Mouse (Mus musculus) urinary bladder, postnatal 10 days (tissue): ENCODE measurements around the gene Il12b.
"Not testable (repeated sequence)": the region's sequence is repeated elsewhere in the genome, so short reads cannot be mapped to it uniquely, and the experiment has no call there.

Source experiments
- DNase-seq: peaks from one replicate; pipeline ENCODE4 v3.0.0; 2022; ENCODE audit warnings: low spot score

The Il12b gene

DNA sequence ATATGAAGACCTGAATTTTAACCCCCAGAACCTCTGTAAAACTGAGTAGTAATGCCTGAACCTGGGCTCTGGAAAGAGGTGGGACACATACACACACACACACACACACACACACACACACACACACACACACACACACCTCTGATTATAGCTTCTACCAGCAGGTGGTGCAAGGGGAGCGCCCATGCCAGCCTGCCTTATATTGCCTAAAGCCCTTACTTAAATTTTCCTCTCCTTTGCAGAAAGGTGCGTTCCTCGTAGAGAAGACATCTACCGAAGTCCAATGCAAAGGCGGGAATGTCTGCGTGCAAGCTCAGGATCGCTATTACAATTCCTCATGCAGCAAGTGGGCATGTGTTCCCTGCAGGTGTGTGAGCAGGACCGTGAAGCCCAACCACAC, 12.4 kb downstream of the Il12b start:
- DNase-seq = no peak

GRCm38 (mm10) chr11:44413371-44413770, 13.5 kb downstream of the Il12b start:
- no peak for DNase-seq

DNA sequence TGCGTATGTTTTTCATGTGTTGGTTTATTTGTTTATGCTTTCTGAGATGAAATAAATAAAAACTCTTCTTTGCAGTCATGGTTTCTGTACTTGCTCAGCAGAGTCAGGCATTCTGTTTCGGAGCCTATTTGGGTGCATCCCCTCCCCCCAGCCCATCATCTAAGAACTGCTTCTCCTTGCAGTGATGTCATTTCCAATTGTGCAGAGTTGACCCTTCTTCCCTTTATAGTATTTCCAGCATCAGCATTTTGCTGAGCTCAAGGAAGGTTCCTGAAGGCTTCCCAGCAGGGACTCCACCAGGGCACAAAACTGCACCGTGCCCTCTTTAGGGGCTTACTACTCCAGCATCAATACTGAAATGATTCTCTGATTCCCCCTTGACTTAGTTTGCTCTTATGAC, 14.7 kb downstream of the Il12b start:
- no peak for DNase-seq

DNA sequence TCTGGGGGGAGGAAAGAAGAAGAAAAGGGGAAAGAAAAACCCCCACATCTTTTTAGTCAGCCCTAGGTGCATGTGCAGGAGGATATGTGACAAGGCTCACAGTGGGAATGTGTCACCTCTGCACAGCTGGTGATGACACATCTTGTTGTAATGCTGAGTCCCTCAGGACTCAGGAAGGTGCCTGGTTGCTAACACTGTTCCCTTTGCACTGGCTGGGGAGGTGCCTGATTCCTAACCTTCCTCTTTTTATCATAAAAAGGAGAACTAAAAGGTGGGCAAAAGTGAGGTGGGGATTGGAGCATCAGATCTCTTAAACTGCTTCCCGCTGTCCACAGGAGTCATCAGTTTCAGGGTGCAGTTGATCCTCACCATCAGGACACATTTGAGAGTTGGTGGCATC, 17.5 kb downstream of the Il12b start:
- no peak for DNase-seq

GRCm38 (mm10) chr11:44422337-44423111, 22.7 kb downstream of the Il12b start:
- DNase-seq = no peak

- DNase-seq = no peak
Measured at GRCm38 (mm10) chr11:44423261-44423660, 23.4 kb downstream of the Il12b start.

DNA sequence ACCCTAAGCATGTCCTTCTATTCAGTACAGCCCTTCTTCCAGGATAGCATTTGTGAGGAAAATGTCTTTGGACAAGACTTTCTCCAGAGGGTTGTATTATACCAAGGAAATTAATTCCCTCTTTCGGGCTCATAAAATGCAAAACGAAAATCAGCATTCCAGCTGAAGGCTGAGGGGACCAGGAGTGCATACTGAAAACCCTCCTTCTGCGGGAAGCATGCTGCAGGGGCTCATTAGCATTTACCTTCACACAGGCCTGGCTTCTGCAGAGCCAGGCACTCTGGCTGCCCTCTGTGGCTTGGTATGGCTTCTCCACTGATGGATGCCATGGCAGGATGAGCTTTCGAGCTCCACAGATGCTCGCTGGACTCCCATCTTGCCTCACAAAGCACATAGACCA, 24.1 kb downstream of the Il12b start:
- no peak for DNase-seq

DNA sequence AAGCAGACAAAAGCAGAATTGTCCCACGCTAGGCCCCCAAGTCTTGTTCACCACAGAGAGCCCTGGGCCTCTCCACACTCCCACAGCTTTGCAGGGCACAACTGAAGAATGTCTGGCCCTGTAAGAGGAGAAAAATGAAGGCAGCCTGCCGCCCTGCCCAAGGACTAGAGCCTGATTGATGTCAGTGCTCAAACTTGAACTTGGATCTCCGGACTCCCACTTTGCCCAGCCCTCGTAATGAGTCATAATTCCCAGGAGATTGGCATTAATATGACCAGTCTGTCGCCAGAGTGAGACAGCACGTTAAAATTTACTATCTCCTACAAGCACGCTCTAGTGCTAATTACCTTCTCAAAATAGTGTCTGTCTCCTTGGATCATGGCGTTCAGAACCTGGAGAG, 25.1 kb downstream of the Il12b start:
- DNase-seq = no peak

GRCm38 (mm10) chr11:44425626-44426025, 25.8 kb downstream of the Il12b start:
- no peak for DNase-seq

- DNase-seq = no peak
Measured at GRCm38 (mm10) chr11:44427951-44428350, 28.1 kb downstream of the Il12b start.

- no peak for DNase-seq
Measured at GRCm38 (mm10) chr11:44430036-44430435, 30.2 kb downstream of the Il12b start.

DNA sequence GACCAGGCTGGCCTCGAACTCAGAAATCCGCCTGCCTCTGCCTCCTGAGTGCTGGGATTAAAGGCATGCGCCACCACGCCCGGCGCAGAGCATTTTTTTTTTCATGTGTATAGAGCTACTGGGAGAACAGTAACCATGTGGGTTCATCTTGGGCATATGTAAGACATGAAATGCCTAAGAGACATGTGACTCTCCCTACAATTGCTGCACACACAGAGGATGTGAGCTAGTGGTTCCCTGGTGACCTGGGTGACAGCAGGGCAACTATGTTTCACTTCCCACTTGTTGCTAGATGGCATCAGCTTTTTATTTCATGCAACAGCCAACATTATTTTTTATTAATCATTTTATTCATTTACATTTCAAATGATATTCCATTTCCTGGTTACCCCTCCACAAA, 37.9 kb downstream of the Il12b start:
- DNase-seq = no peak

- no peak for DNase-seq
Measured at GRCm38 (mm10) chr11:44451046-44451445, 51.2 kb downstream of the Il12b start.

DNA sequence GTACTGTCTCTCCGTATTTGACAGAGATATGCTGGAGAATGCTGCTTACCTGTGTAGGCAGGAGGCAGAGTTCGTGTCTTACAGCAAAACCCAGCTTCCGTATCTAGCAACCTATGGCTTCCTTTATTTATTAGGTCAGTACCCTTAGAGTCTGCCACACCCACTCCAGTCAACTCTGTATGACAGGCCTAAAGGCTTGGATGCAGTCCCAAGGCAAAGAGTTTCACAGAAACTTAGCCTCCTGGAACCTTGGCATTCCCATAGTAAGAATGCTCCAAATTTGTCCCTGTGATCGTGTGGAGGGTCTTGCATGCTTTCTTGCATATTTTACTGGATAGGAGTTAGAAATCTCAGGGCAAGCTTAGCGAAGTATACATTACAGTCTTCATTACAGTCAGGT, 52.2 kb downstream of the Il12b start:
- not testable (repeated sequence) for DNase-seq

DNA sequence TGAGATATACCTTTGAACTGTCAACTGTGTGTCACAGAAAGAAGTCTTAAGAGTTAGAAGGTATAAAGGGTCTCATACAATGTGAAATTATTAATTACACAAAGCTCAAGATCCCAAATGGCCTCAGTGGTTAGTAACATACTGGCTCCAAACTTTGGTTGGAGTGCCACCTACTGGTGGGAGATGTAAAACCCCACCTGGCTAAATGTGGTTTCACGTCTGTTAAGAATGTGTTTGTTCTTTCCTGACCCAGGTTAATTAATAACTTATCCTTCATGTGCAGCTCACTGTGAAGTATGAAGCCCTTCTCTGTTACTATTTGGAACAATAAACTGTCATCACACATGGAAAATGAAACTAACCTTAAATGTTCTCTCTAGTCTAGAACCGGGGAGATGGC, 53.6 kb downstream of the Il12b start:
- no peak for DNase-seq

- no peak for DNase-seq
Measured at GRCm38 (mm10) chr11:44461493-44461892, 61.6 kb downstream of the Il12b start.
